Mouse (Mus musculus) splenic B cell, adult 2 months (primary cell): ENCODE data around the gene Pbrm1.
A peak's percentile ranks its signal among the peaks of the same experiment; 100 is the strongest.

Source experiments
- DNase-seq: peaks from one replicate; pipeline ENCODE4 v3.0.0-alpha.2; 2011; ENCODE audit warnings: low read depth, low spot score
- H3K27me3 ChIP-seq: 2 replicates; pipeline ENCODE4 v1.6.1; 2012; ENCODE audit warnings: mild to moderate bottlenecking, low read length, moderate library complexity, mixed read lengths; ENCODE audit not compliant: control insufficient read depth, poor library complexity, insufficient read depth, severe bottlenecking
- H3K36me3 ChIP-seq: 2 replicates; pipeline ENCODE4 v1.6.1; 2012; ENCODE audit warnings: mild to moderate bottlenecking, low read length, moderate library complexity, mixed read lengths; ENCODE audit not compliant: control insufficient read depth, poor library complexity, insufficient read depth, severe bottlenecking

Pbrm1 gene

GRCm38 (mm10) chr14:31161638-31162037 is 142.7 kb downstream of the Pbrm1 start:
- Histone ChIP-seq H3K27me3 (no peaks in the 10 kb centered on the region), H3K36me3 (no peaks in the 10 kb centered on the region)
- DNase-seq, result no peak

- Histone ChIP-seq H3K36me3 (no peaks in the 10 kb centered on the region), H3K27me3 (no peaks in the 10 kb centered on the region)
- DNase-seq, result no peak
Observed at GRCm38 (mm10) chr14:31164067-31164466, 145.1 kb downstream of the Pbrm1 start.

GRCm38 (mm10) chr14:31165010-31165409 is 146.1 kb downstream of the Pbrm1 start:
- DNase-seq, result no peak
- Histone ChIP-seq H3K27me3 (no peaks in the 10 kb centered on the region), H3K36me3 (no peaks in the 10 kb centered on the region)

- no peaks in the 10 kb centered on the region for H3K27me3 ChIP-seq
- no peaks in the 10 kb centered on the region for H3K36me3 ChIP-seq
- DNase-seq, result no peak
Observed at GRCm38 (mm10) chr14:31165458-31165857, 146.5 kb downstream of the Pbrm1 start.

GRCm38 (mm10) chr14:31165991-31166630 is 147.2 kb downstream of the Pbrm1 start:
- DNase-seq, result no peak
- Histone ChIP-seq H3K36me3 (peaks cover 1% of the 10 kb centered on the region), H3K27me3 (no peaks in the 10 kb centered on the region)

GRCm38 (mm10) chr14:31166827-31167226 is 147.9 kb downstream of the Pbrm1 start:
- DNase-seq, result no peak
- no peaks in the 10 kb centered on the region for H3K27me3 ChIP-seq
- H3K36me3 ChIP-seq, result peaks cover 7% of the 10 kb centered on the region

GRCm38 (mm10) chr14:31168425-31168824 is 149.5 kb downstream of the Pbrm1 start, which contains the start of gene Stab1:
Gene Stab1 (minus strand): TSS chr14:31168641.
- H3K36me3 ChIP-seq, result peaks cover 13% of the 10 kb centered on the region
- DNase-seq, result no peak

GRCm38 (mm10) chr14:31169508-31169907 is 150.6 kb downstream of the Pbrm1 start:
- Histone ChIP-seq H3K27me3 (no peaks in the 10 kb centered on the region), H3K36me3 (peaks cover 14% of the 10 kb centered on the region)
- DNase-seq, result peak; percentile 22

More at GRCm38 (mm10) chr14:31168425-31168824, 149.5 kb downstream of the Pbrm1 start, which contains the start of gene Stab1:
- H3K27me3 ChIP-seq, result no peaks in the 10 kb centered on the region

GRCm38 (mm10) chr14:31170963-31171362 is 152.0 kb downstream of the Pbrm1 start:
- H3K36me3 ChIP-seq, result peaks cover 16% of the 10 kb centered on the region
- H3K27me3 ChIP-seq, result no peaks in the 10 kb centered on the region
- no peak for DNase-seq
